Mouse (Mus musculus): ENCODE results near the gene Ctsj. TPM values are rescaled to one million over a fixed set of nuclear protein-coding genes. Genes with fewer than 3 reads are reported as not detected.
"Not testable (repeated sequence)": the region's sequence is repeated elsewhere in the genome, so short reads cannot be mapped to it uniquely, and the experiment has no call there.

The Ctsj gene
- not detected in 2 replicates for polyA plus RNA-seq (2015; fragmentation: Nextera tagmentation; extraction: Ambion mirVana)

DNA sequence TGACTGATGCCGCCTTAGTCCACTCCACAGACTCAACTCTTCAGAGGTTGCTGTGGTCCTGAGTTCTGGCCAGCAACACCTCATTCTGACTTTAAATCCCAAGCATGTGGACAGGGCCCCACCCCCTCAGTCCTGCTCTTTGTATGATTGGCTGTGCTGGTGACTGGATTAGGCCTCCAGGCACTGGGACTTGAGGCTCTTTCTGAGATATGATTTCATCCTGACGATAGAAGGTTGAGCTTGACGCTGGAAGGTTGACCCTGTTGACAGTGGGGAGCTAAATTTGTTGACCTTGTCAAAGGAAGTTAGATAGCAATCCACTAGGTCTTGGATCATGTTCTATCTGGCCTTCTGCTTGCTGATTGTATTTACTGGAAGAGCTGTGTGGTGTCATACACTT lies at the start of gene Ctsj:
Ctsj (minus strand) TSS at position 101 of the 400 bp plus-strand sequence.
- Histone ChIP-seq H3K36me3 (no peaks in the 10 kb centered on the region), H3K4me3 (replicated peaks) (no peak within 1 kb of the TSS), H3K27me3 (no peaks in the 10 kb centered on the region), H3K27ac (replicated peaks) (no peak within 1 kb of the TSS), H3K4me2 (replicated peaks) (no peak within 1 kb of the TSS), H3K9me3 (replicated peaks) (no peaks in the 10 kb centered on the region), H3K4me1 (no peaks in the 10 kb centered on the region), H3K9ac (no peak within 1 kb of the TSS)
- WGBS = 69% methylated on average over 3 of the region's 3 CpGs
- no peak for ATAC-seq (ENCODE audit: insufficient number of reproducible peaks, low FRiP score, low TSS enrichment, low read depth)

DNA sequence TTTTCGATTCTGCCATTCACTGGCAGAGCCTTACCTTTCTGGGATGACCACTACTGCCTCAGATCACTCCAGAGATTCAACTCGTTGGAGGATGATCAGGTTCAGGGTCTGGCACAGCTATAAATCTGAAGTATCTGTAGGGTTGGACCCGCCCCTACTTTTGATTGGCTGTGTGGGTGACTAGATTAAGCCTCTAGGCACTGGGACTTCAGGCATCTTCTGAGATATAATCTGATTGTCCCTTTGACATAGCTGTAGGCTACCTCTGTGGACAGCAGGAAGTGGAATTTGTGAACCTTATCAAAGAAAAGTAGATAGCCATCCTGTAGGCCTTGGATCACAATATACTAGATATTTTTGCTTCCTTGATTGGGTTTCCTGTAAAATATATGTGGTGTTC lies 34.8 kb upstream of the Ctsj start, which contains the start of gene Ctsq:
Ctsq (minus strand) TSS at position 101 of the 400 bp plus-strand sequence.
- WGBS = 56% methylated on average over 3 of the region's 3 CpGs
- H3K27ac ChIP-seq (replicated peaks) = no peak within 1 kb of the TSS
- H3K27me3 ChIP-seq = no peaks in the 10 kb centered on the region
- ATAC-seq (ENCODE audit: insufficient number of reproducible peaks, low FRiP score, low TSS enrichment, low read depth) = no peak
- H3K4me1 ChIP-seq = no peaks in the 10 kb centered on the region
- no peak within 1 kb of the TSS for H3K9ac ChIP-seq
- H3K36me3 ChIP-seq = no peaks in the 10 kb centered on the region
- no peak within 1 kb of the TSS for H3K4me2 ChIP-seq (replicated peaks)
- 0 out of 2 replicates have a peak, but pooled peaks cover 5% of the 10 kb centered on the region for H3K9me3 ChIP-seq (replicated peaks)
- H3K4me3 ChIP-seq (replicated peaks) = no peak within 1 kb of the TSS

DNA sequence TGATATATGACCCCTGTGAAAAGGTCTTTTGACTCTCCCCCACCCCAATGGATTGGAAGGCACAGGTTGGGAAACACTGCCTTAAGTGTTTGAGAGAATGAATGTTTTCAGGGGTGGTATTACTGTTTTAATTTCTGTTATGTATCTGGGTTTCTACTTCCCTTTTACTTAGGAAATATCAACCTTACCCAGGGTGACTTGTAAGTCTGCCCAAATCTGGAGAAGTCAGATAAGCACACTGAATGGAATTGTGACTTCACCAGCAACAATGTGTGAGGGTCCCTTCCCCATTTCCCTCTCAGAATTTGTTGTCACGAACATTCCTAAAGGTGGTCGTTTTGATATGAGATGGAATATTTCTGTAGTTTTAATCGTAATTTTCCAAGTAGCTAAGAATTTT lies 17.0 kb upstream of the Ctsj start:
- Histone ChIP-seq H3K4me2 (replicated peaks) (no peak overlapping the region), H3K27me3 (no peaks in the 10 kb centered on the region), H3K9me3 (replicated peaks) (no peaks in the 10 kb centered on the region), H3K27ac (replicated peaks) (no peak overlapping the region), H3K4me1 (no peaks in the 10 kb centered on the region), H3K36me3 (no peaks in the 10 kb centered on the region), H3K9ac (no peak overlapping the region), H3K4me3 (replicated peaks) (no peak overlapping the region)
- WGBS = 84% methylated on average over 3 of the region's 3 CpGs
- no peak for ATAC-seq (ENCODE audit: insufficient number of reproducible peaks, low FRiP score, low TSS enrichment, low read depth)

DNA sequence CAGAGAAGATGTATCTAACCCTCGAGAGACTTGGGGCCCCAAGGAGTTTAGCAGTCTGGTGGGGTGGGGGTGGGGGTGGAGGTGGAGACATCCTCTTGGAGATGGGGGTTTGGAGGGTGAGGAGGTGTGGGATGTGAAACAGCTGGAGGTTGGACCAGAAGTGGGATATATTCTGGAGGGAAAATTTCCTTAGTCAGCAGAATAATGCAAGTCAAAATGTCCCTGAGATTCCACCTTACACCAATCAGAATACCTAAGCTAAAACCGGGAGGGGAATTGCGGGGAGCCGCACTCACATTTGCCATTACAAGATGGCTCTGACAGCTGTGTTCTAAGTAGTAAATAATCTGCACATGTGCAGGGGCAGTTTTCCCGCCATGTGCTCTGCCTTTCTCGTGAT lies 16.1 kb upstream of the Ctsj start:
- H3K27me3 ChIP-seq = no peaks in the 10 kb centered on the region
- H3K27ac ChIP-seq (replicated peaks) = no peak overlapping the region
- no peak for ATAC-seq (ENCODE audit: insufficient number of reproducible peaks, low FRiP score, low TSS enrichment, low read depth)
- whole genome bisulfite sequencing = 79% methylated on average over 5 of the region's 6 CpGs
- no peaks in the 10 kb centered on the region for H3K4me1 ChIP-seq
- no peak overlapping the region for H3K4me2 ChIP-seq (replicated peaks)
- no peaks in the 10 kb centered on the region for H3K9me3 ChIP-seq (replicated peaks)
- no peak overlapping the region for H3K9ac ChIP-seq
- H3K4me3 ChIP-seq (replicated peaks) = no peak overlapping the region
- no peaks in the 10 kb centered on the region for H3K36me3 ChIP-seq

DNA sequence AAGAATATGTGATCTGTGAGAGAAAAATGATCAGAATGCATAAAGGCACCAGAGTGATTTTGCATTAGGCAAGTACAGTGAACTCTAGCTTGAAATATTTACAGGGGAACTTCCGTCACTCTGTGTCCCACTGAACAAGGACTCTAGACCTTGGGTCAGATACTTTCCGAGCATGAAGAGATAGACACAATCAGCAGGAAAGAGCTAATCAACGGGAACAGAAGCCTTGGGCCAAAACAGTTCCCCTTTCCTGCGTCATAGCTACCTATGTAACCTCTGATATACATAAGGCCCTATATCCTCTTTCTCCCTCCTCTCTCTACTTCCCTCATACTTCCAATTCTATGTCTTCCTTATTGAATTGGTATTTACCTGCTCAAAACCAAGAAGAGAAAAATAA lies 4.4 kb upstream of the Ctsj start:
- ATAC-seq (ENCODE audit: insufficient number of reproducible peaks, low FRiP score, low TSS enrichment, low read depth) = no peak
- no peak overlapping the region for H3K4me2 ChIP-seq (replicated peaks)
- H3K27me3 ChIP-seq = no peaks in the 10 kb centered on the region
- H3K9me3 ChIP-seq (replicated peaks) = no peaks in the 10 kb centered on the region
- H3K36me3 ChIP-seq = no peaks in the 10 kb centered on the region
- WGBS = 77% methylated on average over 4 of the region's 4 CpGs
- no peak overlapping the region for H3K27ac ChIP-seq (replicated peaks)
- no peak overlapping the region for H3K4me3 ChIP-seq (replicated peaks)
- H3K4me1 ChIP-seq = no peaks in the 10 kb centered on the region
- H3K9ac ChIP-seq = no peak overlapping the region

DNA sequence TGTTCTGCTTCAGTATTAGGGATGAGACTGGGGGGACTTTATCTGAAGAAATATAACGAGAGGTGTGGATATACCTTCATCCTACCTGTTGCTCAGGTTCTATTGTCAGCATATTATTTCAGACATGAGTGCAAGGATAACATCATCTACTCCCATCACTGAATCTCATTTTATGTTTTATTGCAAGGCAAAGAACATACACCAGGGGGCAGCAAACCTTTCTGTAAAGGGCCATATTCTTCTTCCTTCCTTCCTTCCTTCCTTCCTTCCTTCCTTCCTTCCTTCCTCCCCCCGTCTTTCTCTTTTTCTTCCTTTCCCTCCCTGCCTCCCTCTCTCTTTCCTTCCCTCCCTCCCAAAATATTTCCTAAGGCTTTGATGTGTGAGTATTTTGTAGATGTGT lies 8.2 kb downstream of the Ctsj start:
- ATAC-seq (ENCODE audit: insufficient number of reproducible peaks, low FRiP score, low TSS enrichment, low read depth) = no peak
- Histone ChIP-seq H3K4me3 (replicated peaks) (no peak overlapping the region), H3K4me2 (replicated peaks) (no peak overlapping the region)

DNA sequence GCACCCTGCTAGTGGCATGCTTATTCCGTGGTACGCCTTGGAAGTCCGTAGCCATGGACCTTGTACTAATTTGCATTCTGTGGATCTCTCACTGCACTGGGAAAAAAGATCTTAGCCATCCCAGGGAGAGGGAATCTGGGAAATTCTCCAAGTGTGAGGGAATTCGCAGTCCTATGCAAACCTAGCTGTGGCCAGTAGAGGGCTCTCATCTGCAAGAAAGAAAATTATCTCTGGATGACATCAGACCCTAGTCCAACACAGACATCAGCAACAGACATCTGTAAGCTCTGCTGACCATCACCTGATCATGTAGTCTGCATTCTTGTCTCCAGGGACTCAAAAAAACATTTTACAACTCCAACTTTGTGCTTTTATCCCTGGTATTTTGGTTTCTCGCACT lies 18.8 kb downstream of the Ctsj start:
- H3K4me1 ChIP-seq; H3K4me3 ChIP-seq (replicated peaks); H3K36me3 ChIP-seq; H3K27me3 ChIP-seq; H3K27ac ChIP-seq (replicated peaks); H3K9me3 ChIP-seq (replicated peaks); H3K4me2 ChIP-seq (replicated peaks); ATAC-seq (ENCODE audit: insufficient number of reproducible peaks, low FRiP score, low TSS enrichment, low read depth); H3K9ac ChIP-seq: not testable (repeated sequence)
- WGBS = 72% methylated on average over 5 of the region's 5 CpGs

More for the DNA sequence above, 8.2 kb downstream of the Ctsj start:
- no peaks in the 10 kb centered on the region for H3K4me1 ChIP-seq
- H3K27ac ChIP-seq (replicated peaks) = no peak overlapping the region
- H3K36me3 ChIP-seq = no peaks in the 10 kb centered on the region
- 47% methylated on average over 2 of the region's 2 CpGs for WGBS
- H3K9me3 ChIP-seq (replicated peaks) = no peaks in the 10 kb centered on the region
- H3K9ac ChIP-seq = no peak overlapping the region
- no peaks in the 10 kb centered on the region for H3K27me3 ChIP-seq

DNA sequence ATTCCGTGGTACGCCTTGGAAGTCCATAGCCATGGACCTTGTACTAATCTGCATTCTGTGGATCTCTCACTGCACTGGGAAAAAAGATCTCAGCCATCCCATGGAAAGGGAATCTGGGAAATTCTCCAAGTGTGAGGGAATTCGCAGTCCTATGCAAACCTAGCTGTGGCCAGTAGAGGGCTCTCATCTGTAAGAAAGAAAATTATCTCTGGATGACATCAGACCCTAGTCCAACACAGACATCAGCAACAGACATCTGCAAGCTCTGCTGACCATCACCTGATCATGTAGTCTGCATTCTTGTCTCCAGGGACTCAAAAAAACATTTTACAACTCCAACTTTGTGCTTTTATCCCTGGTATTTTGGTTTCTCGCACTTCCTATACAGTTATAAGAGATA lies 33.4 kb downstream of the Ctsj start:
- H3K4me3 ChIP-seq (replicated peaks); H3K27me3 ChIP-seq; H3K27ac ChIP-seq (replicated peaks); H3K9me3 ChIP-seq (replicated peaks); H3K4me1 ChIP-seq; H3K4me2 ChIP-seq (replicated peaks); ATAC-seq (ENCODE audit: insufficient number of reproducible peaks, low FRiP score, low TSS enrichment, low read depth); H3K36me3 ChIP-seq; H3K9ac ChIP-seq: not testable (repeated sequence)
- 75% methylated on average over 4 of the region's 4 CpGs for WGBS

DNA sequence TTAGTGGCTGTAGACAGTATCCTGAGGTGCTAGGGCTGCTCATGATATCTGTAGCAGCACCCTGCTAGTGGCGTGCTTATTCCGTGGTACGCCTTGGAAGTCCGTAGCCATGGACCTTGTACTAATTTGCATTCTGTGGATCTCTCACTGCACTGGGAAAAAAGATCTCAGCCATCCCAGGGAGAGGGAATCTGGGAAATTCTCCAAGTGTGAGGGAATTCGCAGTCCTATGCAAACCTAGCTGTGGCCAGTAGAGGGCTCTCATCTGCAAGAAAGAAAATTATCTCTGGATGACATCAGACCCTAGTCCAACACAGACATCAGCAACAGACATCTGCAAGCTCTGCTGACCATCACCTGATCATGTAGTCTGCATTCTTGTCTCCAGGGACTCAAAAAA lies 41.8 kb downstream of the Ctsj start:
- H3K4me1 ChIP-seq; H3K4me3 ChIP-seq (replicated peaks); H3K27ac ChIP-seq (replicated peaks); H3K27me3 ChIP-seq; ATAC-seq (ENCODE audit: insufficient number of reproducible peaks, low FRiP score, low TSS enrichment, low read depth); H3K9ac ChIP-seq; H3K36me3 ChIP-seq; H3K9me3 ChIP-seq (replicated peaks); H3K4me2 ChIP-seq (replicated peaks): not testable (repeated sequence)
- 45% methylated on average over 5 of the region's 5 CpGs for WGBS

DNA sequence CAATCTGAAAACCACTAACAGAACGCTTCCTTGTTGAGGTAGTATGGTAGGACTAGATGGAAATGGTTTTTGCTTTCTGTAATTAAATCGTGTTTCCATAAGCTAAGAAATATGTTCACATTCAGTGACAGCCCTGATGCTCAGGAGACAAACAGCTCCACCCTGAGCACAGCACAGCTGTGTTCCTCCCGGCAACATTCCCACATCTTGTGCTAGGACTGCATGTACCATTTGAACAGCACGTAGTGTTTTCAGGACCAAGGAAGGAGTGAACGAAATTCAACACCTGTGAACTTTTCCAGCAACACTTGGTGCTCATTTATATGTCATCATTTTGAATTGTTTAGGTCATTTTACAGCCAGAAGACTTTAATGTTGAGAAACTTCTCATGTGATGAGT lies 44.1 kb downstream of the Ctsj start:
- no peak overlapping the region for H3K9ac ChIP-seq
- H3K36me3 ChIP-seq = no peaks in the 10 kb centered on the region
- H3K9me3 ChIP-seq (replicated peaks) = no peaks in the 10 kb centered on the region
- no peaks in the 10 kb centered on the region for H3K27me3 ChIP-seq
- 60% methylated on average over 5 of the region's 5 CpGs for WGBS
- no peak overlapping the region for H3K4me3 ChIP-seq (replicated peaks)
- H3K4me2 ChIP-seq (replicated peaks) = no peak overlapping the region
- ATAC-seq (ENCODE audit: insufficient number of reproducible peaks, low FRiP score, low TSS enrichment, low read depth) = no peak
- H3K4me1 ChIP-seq = no peaks in the 10 kb centered on the region
- no peak overlapping the region for H3K27ac ChIP-seq (replicated peaks)
